Mouse (Mus musculus) stomach, postnatal 0 days (tissue): Measurements from ENCODE around the gene Agfg2.

Experiments
- CTCF ChIP-seq: IDR thresholded peaks from 2 replicates; pipeline ENCODE4 v1.5.1; 2016; ENCODE audit warnings: antibody characterized with exemption, low read depth, mild to moderate bottlenecking, moderate library complexity
- EP300 ChIP-seq: optimal IDR thresholded peaks from 2 replicates; pipeline ENCODE3; 2016; ENCODE audit warnings: antibody characterized with exemption

- no peak for TF ChIP-seq CTCF
- TF ChIP-seq EP300 = no peak
Measured at GRCm38 (mm10) chr5:137645652-137646091, 38.9 kb downstream of the Agfg2 start, which contains the start of gene Irs3.
